8 mouse cellular contexts compared by ENCODE assay signal in the genomic region with DNA sequence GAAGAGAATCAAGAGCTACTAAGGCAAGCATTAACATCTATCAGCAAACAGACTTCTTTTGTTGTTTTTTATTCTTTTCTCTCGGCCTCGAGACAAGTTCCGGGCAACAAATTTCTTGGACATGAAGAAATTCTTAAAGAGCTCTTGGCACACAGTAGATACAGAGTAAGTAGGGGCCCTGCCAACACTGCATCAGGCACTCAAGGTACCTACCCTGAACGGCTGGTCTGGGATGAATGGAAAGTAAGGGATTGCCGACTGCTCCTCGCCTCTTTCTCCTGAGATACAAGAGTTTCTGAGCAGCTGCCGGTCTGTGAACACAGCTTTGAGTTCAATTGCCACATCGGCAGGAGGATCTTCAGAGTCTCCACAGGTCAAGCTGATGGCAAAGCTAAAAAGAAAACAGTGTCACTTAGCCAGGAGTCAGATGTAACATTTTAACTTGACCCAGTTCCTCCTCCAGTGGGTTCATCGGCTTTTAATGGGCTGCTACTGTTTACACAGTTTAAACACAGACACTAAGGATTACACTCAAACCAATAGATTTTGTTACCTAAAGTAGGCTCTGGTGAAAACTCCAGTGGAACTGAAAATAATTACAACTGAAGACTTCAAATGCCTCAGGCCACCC. TPM values are rescaled to one million over a fixed set of nuclear protein-coding genes. Genes with fewer than 3 reads are reported as not detected.
A peak's percentile ranks its signal among the peaks of the same experiment; 100 is the strongest.
DNase-seq lines count a peak whose midpoint lies in the region; ATAC-seq and TF ChIP-seq lines count a peak whose summit lies in the region.

No protein-coding gene starts in this region.

- TF ChIP-seq EP300 in liver, embryonic 14.5 days (IDR thresholded peaks at IDR 0.05; ENCODE audit: low read depth) = no peak

- H3K27ac ChIP-seq in intestine, embryonic 14.5 days (ENCODE audit: low read depth) = no peak overlapping the region
- no peak overlapping the region for H3K27ac ChIP-seq in liver, embryonic 14.5 days
- H3K27ac ChIP-seq in small intestine, adult 2 months (ENCODE audit: insufficient read depth, low read depth, low read length) = peak overlapping the region; percentile 12; the same call in 1 of the 2 replicates

- no peak overlapping the region for H3K9ac ChIP-seq in intestine, embryonic 14.5 days (ENCODE audit: low read length)
- H3K9ac ChIP-seq in liver, embryonic 14.5 days (replicated peaks) = no peak overlapping the region

- H3K36me3 ChIP-seq in megakaryocyte, embryonic 14.5 days (replicated peaks; ENCODE audit: low read length) = peaks cover 61% of the 10 kb centered on the region
- H3K36me3 ChIP-seq in intestine, embryonic 14.5 days (ENCODE audit: control insufficient read depth, insufficient read depth, low read length) = peaks cover 31% of the 10 kb centered on the region
- H3K36me3 ChIP-seq in liver, embryonic 14.5 days (replicated peaks; ENCODE audit: control insufficient read depth, insufficient read depth, low read depth) = no peaks in the 10 kb centered on the region
- H3K36me3 ChIP-seq in small intestine, adult 2 months (ENCODE audit: control insufficient read depth, insufficient read depth, low read length) = peaks cover 29% of the 10 kb centered on the region

- DNase-seq in intestine, embryonic 14.5 days (ENCODE audit: low spot score) = no peak
- no peak for DNase-seq in liver, embryonic 14.5 days (ENCODE audit: low read depth in 3 of 3, low spot score in 3 of 3)
- no peak for DNase-seq in thymus, postnatal 4 days
- DNase-seq in Muller cell, postnatal 12 days (ENCODE audit: inconsistent ontology term) = no peak

- TF ChIP-seq POLR2A in small intestine, adult 2 months (IDR thresholded peaks at IDR 0.05; ENCODE audit: low read depth, low read length) = no peak

- WGBS in intestine, embryonic 14.5 days = 41% methylated on average over 9 of the region's 9 CpGs
- WGBS in liver, embryonic 14.5 days (ENCODE audit: insufficient replicate concordance) = 71% methylated on average over 9 of the region's 9 CpGs
- 52% methylated on average over 9 of the region's 9 CpGs for WGBS in small intestine, adult 2 months

- peak overlapping the region; percentile 97 for H3K4me3 ChIP-seq in megakaryocyte, embryonic 14.5 days (replicated peaks)
- H3K4me3 ChIP-seq in intestine, embryonic 14.5 days (ENCODE audit: low read depth, low read length) = no peak overlapping the region
- H3K4me3 ChIP-seq in liver, embryonic 14.5 days (ENCODE audit: insufficient read depth in 1 of 2, low read depth in 2 of 2, low read length in 2 of 2) = no peak overlapping the region
- H3K4me3 ChIP-seq in small intestine, adult 2 months (ENCODE audit: low read depth, low read length) = peak overlapping the region; percentile 19; the same call in 1 of the 2 replicates

- ATAC-seq in megakaryocyte, adult 5-6 weeks (ENCODE audit: poor library complexity, severe bottlenecking) = no peak
- no peak for ATAC-seq in intestine, embryonic 14.5 days (replicated peaks; ENCODE audit: low FRiP score, low TSS enrichment, low read depth)
- no peak for ATAC-seq in liver, embryonic 14.5 days (ENCODE audit: insufficient read depth)
- ATAC-seq in erythroid progenitor cell, adult 5-6 weeks (replicated peaks; ENCODE audit: low FRiP score, poor library complexity, severe bottlenecking) = no peak

- H3K4me1 ChIP-seq in megakaryocyte, embryonic 14.5 days = peaks cover 82% of the 10 kb centered on the region
- peaks cover 14% of the 10 kb centered on the region for H3K4me1 ChIP-seq in intestine, embryonic 14.5 days (replicated peaks; ENCODE audit: control insufficient read depth, insufficient read depth, low read length)
- H3K4me1 ChIP-seq in liver, embryonic 14.5 days (replicated peaks; ENCODE audit: control insufficient read depth in 2 of 2, insufficient read depth in 2 of 2, low read length in 1 of 2) = peaks cover 4 to 7% of the 10 kb centered on the region in 2 experiments; a peak in 3 of 4 replicates
- peaks cover 9% of the 10 kb centered on the region; the same call in 1 of the 2 replicates for H3K4me1 ChIP-seq in small intestine, adult 2 months (ENCODE audit: control insufficient read depth, insufficient read depth, insufficient read length, low read length)

- peak overlapping the region; percentile 86 for H3K4me2 ChIP-seq in intestine, embryonic 14.5 days (ENCODE audit: low read length)
- peak overlapping the region; percentile 65 for H3K4me2 ChIP-seq in liver, embryonic 14.5 days (ENCODE audit: low read depth)

- H3K27me3 ChIP-seq in megakaryocyte, embryonic 14.5 days (replicated peaks) = peaks cover 2% of the 10 kb centered on the region
- no peaks in the 10 kb centered on the region for H3K27me3 ChIP-seq in intestine, embryonic 14.5 days (replicated peaks; ENCODE audit: control insufficient read depth, insufficient read depth, low read length)
- peaks cover 20% of the 10 kb centered on the region for H3K27me3 ChIP-seq in liver, embryonic 14.5 days (ENCODE audit: control insufficient read depth, insufficient read depth, low read length)
- H3K27me3 ChIP-seq in small intestine, adult 2 months (ENCODE audit: control insufficient read depth, insufficient read depth, low read length) = no peaks in the 10 kb centered on the region

- no peak for TF ChIP-seq CTCF in liver, embryonic 14.5 days (IDR thresholded peaks at IDR 0.05; ENCODE audit: low read depth)
- no peak for TF ChIP-seq CTCF in small intestine, adult 2 months (IDR thresholded peaks at IDR 0.05; ENCODE audit: extremely low read depth, insufficient read length, insufficient replicate concordance, low read depth, low read length)

- H3K9me3 ChIP-seq in megakaryocyte, embryonic 14.5 days = no peaks in the 10 kb centered on the region
- H3K9me3 ChIP-seq in intestine, embryonic 14.5 days (ENCODE audit: control insufficient read depth, low read length) = no peaks in the 10 kb centered on the region
- H3K9me3 ChIP-seq in liver, embryonic 14.5 days (ENCODE audit: control insufficient read depth, low read length) = no peaks in the 10 kb centered on the region

RNA-seq across cellular contexts. Expression of a gene that starts 1.7 kb away (rescaled TPM):
- 3.2 and 15.8 TPM in 2 replicates for polyA plus RNA-seq in megakaryocyte, embryonic 14.5 days (2012; ENCODE audit: insufficient read depth, low replicate concordance)
- total RNA-seq in megakaryocyte, adult 5-6 weeks (2015) = 2.2 and 3.6 TPM in 2 replicates
- total RNA-seq in megakaryocyte, adult 5-6 weeks (2017) = 1.4 and 2.8 TPM in 2 replicates
- 33.4 and 39.4 TPM in 2 replicates for polyA plus RNA-seq in intestine, embryonic 14.5 days (2014; fragmentation: Nextera tagmentation; extraction: Ambion mirVana)
- polyA plus RNA-seq in liver, embryonic 14.5 days (2012; rRNA removed) = 2.4 and 3.4 TPM in 2 replicates
- polyA plus RNA-seq in liver, embryonic 14.5 days (2014; fragmentation: Nextera tagmentation; extraction: Ambion mirVana) = 7.3 and 9.7 TPM in 2 replicates
- 2.7 and 4.5 TPM in 2 replicates for polyA plus RNA-seq in small intestine, adult 2 months (2012; rRNA removed)
- total RNA-seq in erythroid progenitor cell, adult 5-6 weeks (2015; ENCODE audit: low replicate concordance) = 0.84 and 7.2 TPM in 2 replicates
- 0.39 and 0.61 TPM in 2 replicates for total RNA-seq in erythroid progenitor cell, adult 5-6 weeks (2017; ENCODE audit: low replicate concordance)

Comparison
In these comparisons a context has a peak if more than half of its experiments do, and no peak if none do; other contexts are left out.
1. H3K4me3 ChIP-seq: peak in megakaryocyte, embryonic 14.5 days (single experiment) and small intestine, adult 2 months (single experiment); none in intestine, embryonic 14.5 days (single experiment) and liver, embryonic 14.5 days (0 of 2).